ENCODE assay signal across 15 mouse cellular contexts in genomic region chr3:107128421-107128820, GRCm38 (mm10). TPM values are rescaled to one million over a fixed set of nuclear protein-coding genes. Genes with fewer than 3 reads are reported as not detected.
DNase-seq lines count a peak whose midpoint lies in the region; ATAC-seq and TF ChIP-seq lines count a peak whose summit lies in the region.
"Had no signal": no experiment of that assay in that cellular context is flagged by ENCODE, and none has a peak within 500 bp of the region (broad histone marks: within the 10 kb centered on the region; RNA-seq: fewer than 3 reads in every experiment).

No protein-coding gene starts in this region.

- TF ChIP-seq CTCF in brain, embryonic 14.5 days (IDR thresholded peaks at IDR 0.05; ENCODE audit: borderline replicate concordance, extremely low read depth, insufficient read depth, insufficient read length) = no peak
- TF ChIP-seq CTCF in left cerebral cortex, adult 2 months (IDR thresholded peaks at IDR 0.05) = no peak
- no peak for TF ChIP-seq CTCF in thymus, adult 2 months (IDR thresholded peaks at IDR 0.05; ENCODE audit: borderline replicate concordance, control insufficient read depth, extremely low read depth, insufficient read depth, low read length, poor library complexity)

- 0 out of 2 replicates have a peak, but pooled peaks cover 2% of the 10 kb centered on the region for H3K4me1 ChIP-seq in forebrain, embryonic 14.5 days (ENCODE audit: control insufficient read depth, insufficient read depth, low read length)
- H3K4me1 ChIP-seq in forebrain, embryonic 11.5 days (replicated peaks; ENCODE audit: control insufficient read depth, insufficient read depth, low read length) = no peaks in the 10 kb centered on the region
- no peaks in the 10 kb centered on the region; the same call in 1 of the 2 replicates for H3K4me1 ChIP-seq in intestine, embryonic 16.5 days (ENCODE audit: control insufficient read depth, insufficient read depth, low read length)
- no peaks in the 10 kb centered on the region for H3K4me1 ChIP-seq in thymus, adult 2 months (replicated peaks; ENCODE audit: control insufficient read depth, insufficient read depth, low read length)
- H3K4me1 ChIP-seq: midbrain, embryonic 10.5 days had no signal

- no peak overlapping the region for H3K4me2 ChIP-seq in forebrain, embryonic 14.5 days (ENCODE audit: low read length)
- H3K4me2 ChIP-seq in forebrain, embryonic 11.5 days (ENCODE audit: low read depth, low read length, severe bottlenecking) = no peak overlapping the region
- no peak overlapping the region for H3K4me2 ChIP-seq in intestine, embryonic 16.5 days (ENCODE audit: low read depth, low read length)
- H3K4me2 ChIP-seq: hindbrain, embryonic 15.5 days had no signal

- intact Hi-C loops in left cerebral cortex, adult 2 months (cut with DNase I) = loop anchor here (2.0 kb wide), 1 partner anchor 16 kb away; no protein-coding TSS in a partner anchor

- TF ChIP-seq POLR2A in brain, embryonic 14.5 days (IDR thresholded peaks at IDR 0.05; ENCODE audit: borderline replicate concordance, extremely low read depth, insufficient read depth, insufficient read length, poor library complexity, severe bottlenecking) = no peak
- no peak for TF ChIP-seq POLR2A in thymus, adult 2 months (IDR thresholded peaks at IDR 0.05; ENCODE audit: control insufficient read depth, extremely low read depth, insufficient read depth, low read length, poor library complexity)

- DNase-seq in forebrain, embryonic 14.5 days (ENCODE audit: low spot score) = peak; percentile 38
- no peak for DNase-seq in forebrain, embryonic 11.5 days (ENCODE audit: low spot score)
- DNase-seq in brain, embryonic 14.5 days (ENCODE audit: low read depth) = peak; percentile 57
- DNase-seq in left cerebral cortex, adult 2 months (ENCODE audit: extremely low spot score in 1 of 2, low spot score in 2 of 2) = peak in 1 of 2 experiments; percentile 57
- peak; percentile 39 to 77 for DNase-seq in lung, postnatal 4 days
- no peak for DNase-seq in yolk sac, embryonic 10.5 days (ENCODE audit: low spot score)
- no peak for DNase-seq in thymus, adult 2 months
- DNase-seq: kidney, postnatal 14 days had no signal

- no peak overlapping the region for H3K27ac ChIP-seq in forebrain, embryonic 14.5 days (ENCODE audit: low read depth, low read length)
- no peak overlapping the region for H3K27ac ChIP-seq in forebrain, embryonic 11.5 days (ENCODE audit: low read depth, low read length)
- H3K27ac ChIP-seq in left cerebral cortex, adult 2 months = peak overlapping the region; percentile 91
- no peak overlapping the region for H3K27ac ChIP-seq in intestine, embryonic 16.5 days (ENCODE audit: low read length)
- no peak overlapping the region for H3K27ac ChIP-seq in thymus, adult 2 months (ENCODE audit: control insufficient read depth, insufficient read depth, low read length)
- H3K27ac ChIP-seq: heart, embryonic 10.5 days; hindbrain, embryonic 15.5 days; midbrain, embryonic 10.5 days had no signal

- no peak overlapping the region for H3K4me3 ChIP-seq in forebrain, embryonic 14.5 days (ENCODE audit: low read depth, low read length)
- H3K4me3 ChIP-seq in forebrain, embryonic 11.5 days (ENCODE audit: low read depth, low read length) = no peak overlapping the region
- no peak overlapping the region for H3K4me3 ChIP-seq in left cerebral cortex, adult 2 months
- H3K4me3 ChIP-seq in intestine, embryonic 16.5 days (ENCODE audit: low read length) = no peak overlapping the region
- no peak overlapping the region for H3K4me3 ChIP-seq in thymus, adult 2 months (ENCODE audit: control insufficient read depth, insufficient read depth, low read length)
- H3K4me3 ChIP-seq: heart, embryonic 10.5 days; hindbrain, embryonic 15.5 days; midbrain, embryonic 10.5 days had no signal

- WGBS in forebrain, embryonic 14.5 days = 62% methylated on average over 3 of the region's 3 CpGs
- WGBS in forebrain, embryonic 11.5 days = 80% methylated on average over 3 of the region's 3 CpGs
- 51% methylated on average over 3 of the region's 3 CpGs for WGBS in intestine, embryonic 16.5 days
- 82% methylated on average over 3 of the region's 3 CpGs for WGBS in thymus, adult 2 months

- no peaks in the 10 kb centered on the region for H3K9me3 ChIP-seq in forebrain, embryonic 14.5 days (replicated peaks; ENCODE audit: control insufficient read depth, low read length)
- H3K9me3 ChIP-seq in forebrain, embryonic 11.5 days (ENCODE audit: control insufficient read depth, low read length) = no peaks in the 10 kb centered on the region
- no peaks in the 10 kb centered on the region for H3K9me3 ChIP-seq in intestine, embryonic 16.5 days (ENCODE audit: control insufficient read depth, low read length)
- H3K9me3 ChIP-seq: heart, embryonic 10.5 days; hindbrain, embryonic 15.5 days; midbrain, embryonic 10.5 days had no signal

- peak; percentile 34; the same call in 1 of the 2 replicates for ATAC-seq in forebrain, embryonic 14.5 days
- no peak for ATAC-seq in forebrain, embryonic 11.5 days (replicated peaks; ENCODE audit: low FRiP score)
- no peak for ATAC-seq in intestine, embryonic 16.5 days

- no peaks in the 10 kb centered on the region for H3K27me3 ChIP-seq in forebrain, embryonic 14.5 days (replicated peaks; ENCODE audit: control insufficient read depth, insufficient read depth, low read length)
- no peaks in the 10 kb centered on the region for H3K27me3 ChIP-seq in forebrain, embryonic 11.5 days (ENCODE audit: control insufficient read depth, insufficient read depth, low read length)
- H3K27me3 ChIP-seq in intestine, embryonic 16.5 days (replicated peaks; ENCODE audit: control insufficient read depth, insufficient read depth, low read length) = no peaks in the 10 kb centered on the region
- H3K27me3 ChIP-seq in thymus, adult 2 months (ENCODE audit: control insufficient read depth, insufficient read depth, low read length) = no peaks in the 10 kb centered on the region
- H3K27me3 ChIP-seq: hindbrain, embryonic 15.5 days had no signal

- no peak overlapping the region for H3K9ac ChIP-seq in forebrain, embryonic 14.5 days (ENCODE audit: low read length)
- no peak overlapping the region for H3K9ac ChIP-seq in forebrain, embryonic 11.5 days (ENCODE audit: low read length)
- H3K9ac ChIP-seq in intestine, embryonic 16.5 days (ENCODE audit: low read depth, low read length) = no peak overlapping the region
- H3K9ac ChIP-seq: hindbrain, embryonic 15.5 days had no signal

- no peaks in the 10 kb centered on the region for H3K36me3 ChIP-seq in forebrain, embryonic 14.5 days (ENCODE audit: control insufficient read depth, insufficient read depth, low read length)
- no peaks in the 10 kb centered on the region for H3K36me3 ChIP-seq in forebrain, embryonic 11.5 days (ENCODE audit: control insufficient read depth, insufficient read depth, low read length)
- H3K36me3 ChIP-seq in intestine, embryonic 16.5 days (ENCODE audit: control insufficient read depth, insufficient read depth, low read length) = no peaks in the 10 kb centered on the region
- no peaks in the 10 kb centered on the region for H3K36me3 ChIP-seq in thymus, adult 2 months (ENCODE audit: control insufficient read depth, insufficient read depth, low read length)
- H3K36me3 ChIP-seq: heart, embryonic 10.5 days; hindbrain, embryonic 15.5 days; midbrain, embryonic 10.5 days had no signal

RNA-seq across cellular contexts. Expression of gene Kcna2, which starts 27.5 kb away (rescaled TPM):
- polyA plus RNA-seq in forebrain, embryonic 14.5 days (2014; fragmentation: Nextera tagmentation; extraction: Ambion mirVana) = 0.44 and 0.49 TPM in 2 replicates
- polyA plus RNA-seq in forebrain, embryonic 11.5 days (2014; fragmentation: Nextera tagmentation; extraction: Ambion mirVana) = 0.05 and 0.20 TPM in 2 replicates
- 1.6 and 3.9 TPM in 2 replicates for polyA plus RNA-seq in brain, embryonic 14.5 days (2012; rRNA removed)
- 100 to 1,000 TPM; 156 to 162 TPM for total RNA-seq in left cerebral cortex, adult 2 months (2021)
- polyA plus RNA-seq in intestine, embryonic 16.5 days (2015; fragmentation: Nextera tagmentation; extraction: Ambion mirVana) = 0.04 and 0.06 TPM in 2 replicates
- polyA plus RNA-seq in thymus, adult 2 months (2012; rRNA removed) = 5.6 and 7.0 TPM in 2 replicates
- total RNA-seq: common myeloid progenitor, adult 5-6 weeks had no signal
- polyA plus RNA-seq: heart, embryonic 10.5 days had no signal

RNA-seq across cellular contexts. Expression of gene Kcna10, which starts 54.4 kb away (rescaled TPM):
- polyA plus RNA-seq in forebrain, embryonic 14.5 days (2014; fragmentation: Nextera tagmentation; extraction: Ambion mirVana) = not detected in 2 replicates
- polyA plus RNA-seq in forebrain, embryonic 11.5 days (2014; fragmentation: Nextera tagmentation; extraction: Ambion mirVana) = not detected in 2 replicates
- polyA plus RNA-seq in brain, embryonic 14.5 days (2012; rRNA removed) = not detected in 2 replicates
- under 1 TPM in 1 of 2 experiments, not detected in 1; 0.18 TPM for total RNA-seq in left cerebral cortex, adult 2 months (2021)
- not detected in 2 replicates for polyA plus RNA-seq in intestine, embryonic 16.5 days (2015; fragmentation: Nextera tagmentation; extraction: Ambion mirVana)
- polyA plus RNA-seq in thymus, adult 2 months (2012; rRNA removed) = not detected in 2 replicates
- total RNA-seq: common myeloid progenitor, adult 5-6 weeks; ES-E14; liver, adult 2 months had no signal
- polyA plus RNA-seq: heart, embryonic 10.5 days; hindbrain, embryonic 15.5 days; liver, adult 2 months; midbrain, embryonic 10.5 days had no signal

Comparison
In these comparisons a context has a peak if more than half of its experiments do, and no peak if none do; other contexts are left out.
1. DNase-seq: peak in forebrain, embryonic 14.5 days (single experiment), brain, embryonic 14.5 days (single experiment) and lung, postnatal 4 days (2 of 2); none in forebrain, embryonic 11.5 days (single experiment), yolk sac, embryonic 10.5 days (single experiment) and thymus, adult 2 months (single experiment).